Mouse (Mus musculus) heart, adult 2 months (tissue): ENCODE results near the gene Ptpn11.

Experiments used
- CTCF ChIP-seq: fragments of 200-600 bp; IDR thresholded peaks from 2 replicates; pipeline ENCODE4 v1.8.1; 2022; ENCODE audit warnings: antibody characterized with exemption, mild to moderate bottlenecking, moderate library complexity
- EP300 ChIP-seq: fragments of 200-500 bp; IDR thresholded peaks from 2 replicates; pipeline ENCODE4 v1.6.1; 2011; ENCODE audit warnings: low read depth, low read length, control low read depth; ENCODE audit not compliant: insufficient read depth
- POLR2A ChIP-seq: fragments of 200-500 bp; IDR thresholded peaks from 2 replicates; pipeline ENCODE4 v1.6.1; 2011; ENCODE audit warnings: mild to moderate bottlenecking, low read depth, low read length, control low read depth; ENCODE audit not compliant: insufficient read depth

DNA sequence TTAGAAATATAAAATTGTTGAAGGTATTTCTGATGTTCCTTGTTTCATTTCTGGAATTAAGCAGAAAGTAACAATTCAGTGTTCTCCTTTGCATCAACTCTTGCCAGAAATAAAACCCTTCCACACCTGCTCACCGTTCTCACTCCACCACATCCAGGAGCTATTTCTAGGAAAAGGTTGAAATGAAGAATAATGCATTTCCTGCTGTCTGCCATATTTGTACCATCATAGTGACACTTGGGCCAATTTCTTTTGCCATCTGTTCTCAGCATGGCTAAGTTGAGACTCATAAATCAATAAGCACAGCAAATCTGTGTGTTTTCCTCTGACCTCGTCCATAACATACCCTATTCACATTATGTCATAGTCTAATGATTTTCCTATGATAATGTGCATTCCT is 47.0 kb upstream of the Ptpn11 start:
- TF ChIP-seq CTCF, result no peak
- no peak for TF ChIP-seq EP300
- TF ChIP-seq POLR2A, result no peak
